Mouse (Mus musculus) CD8-positive naive resting alpha-beta T cell, adult 57 days (primary cell): ENCODE measurements around the gene Ube2k. TPM values are rescaled to one million over a fixed set of nuclear protein-coding genes. Genes with fewer than 3 reads are reported as not detected.

ENCODE experiments used
- total RNA-seq: library from RNA; stranded (reverse); gene quantifications from one replicate; pipeline ENCODE4 v1.2.4, GENCODE M21; 2023

Ube2k gene
- total RNA-seq, result 71.2 TPM

GRCm38 (mm10) chr5:65536751-65537419 lies at the start of gene Ube2k, which contains the start of gene Smim14:
Gene Ube2k (plus strand): TSS chr5:65537233.
Gene Smim14 (minus strand): TSS chr5:65537184.

GRCm38 (mm10) chr5:65492716-65493531 lies 44.1 kb upstream of the Ube2k start, which contains the start of gene Gm43552:
Gene Gm43552 (minus strand): TSS chr5:65492833.

Other genes starting within 250 kb of the Ube2k start
- 50.0 TPM for gene Rfc1, start 201.6 kb upstream of the Ube2k start, total RNA-seq
- gene Klb, start 188.9 kb upstream of the Ube2k start, total RNA-seq, result not detected
- 2,939 TPM for gene Rpl9, start 145.8 kb upstream of the Ube2k start, total RNA-seq
- gene Lias, start 145.7 kb upstream of the Ube2k start, total RNA-seq, result 35.5 TPM
- 24.5 TPM for gene Ugdh, start 101.3 kb upstream of the Ube2k start, total RNA-seq
- not detected for gene Gm43552, start 44.4 kb upstream of the Ube2k start, total RNA-seq
- gene Smim14, start within 50 bp of the Ube2k start, total RNA-seq, result 112 TPM
- gene Pds5a, start 161.0 kb downstream of the Ube2k start, total RNA-seq, result 243 TPM
- 73.7 TPM for gene N4bp2, start 226.3 kb downstream of the Ube2k start, total RNA-seq